In genomic region chr12:32944884-32945454, GRCm38 (mm10) we compare ENCODE assay signal across 12 mouse cellular contexts.
"Had no signal": no experiment of that assay in that cellular context is flagged by ENCODE, and none has a peak within 500 bp of the region (broad histone marks: within the 10 kb centered on the region; RNA-seq: fewer than 3 reads in every experiment).

No protein-coding gene starts in this region.

- H3K9me3 ChIP-seq: limb, embryonic 12.5 days; limb, embryonic 15.5 days had no signal

- H3K4me2 ChIP-seq: limb, embryonic 12.5 days; limb, embryonic 15.5 days; liver, embryonic 11.5 days; lung, embryonic 14.5 days had no signal

- H3K9ac ChIP-seq: limb, embryonic 12.5 days; limb, embryonic 15.5 days; liver, embryonic 14.5 days; liver, postnatal 0 days; lung, embryonic 14.5 days had no signal

- H3K27ac ChIP-seq: limb, embryonic 12.5 days; limb, embryonic 15.5 days; liver, embryonic 14.5 days had no signal

- ATAC-seq: lung, postnatal 0 days had no signal

- DNase-seq: kidney, postnatal 36 days; left cerebral cortex, postnatal 4 days; liver, postnatal 0 days; lung, embryonic 14.5 days; midbrain, embryonic 14.5 days; thymus, adult 18-20 months; thymus, postnatal 36 days had no signal

- H3K36me3 ChIP-seq: limb, embryonic 12.5 days; limb, embryonic 15.5 days had no signal

- H3K4me3 ChIP-seq: limb, embryonic 12.5 days; limb, embryonic 15.5 days had no signal

- H3K4me1 ChIP-seq: limb, embryonic 12.5 days; limb, embryonic 15.5 days had no signal

- H3K27me3 ChIP-seq: limb, embryonic 12.5 days; limb, embryonic 15.5 days had no signal
